Mouse (Mus musculus) erythroblast, embryonic 14.5 days (primary cell): ENCODE data around the gene Ubash3b.

ENCODE experiments used
- GATA1 ChIP-seq: IDR thresholded peaks from 2 replicates; pipeline ENCODE4 v1.6.1; 2012; ENCODE audit warnings: low read length, inconsistent platforms, mixed read lengths
- TAL1 ChIP-seq: IDR thresholded peaks from 3 replicates; pipeline ENCODE4 v1.6.1; 2012; ENCODE audit warnings: low read length, inconsistent platforms, mixed read lengths

DNA sequence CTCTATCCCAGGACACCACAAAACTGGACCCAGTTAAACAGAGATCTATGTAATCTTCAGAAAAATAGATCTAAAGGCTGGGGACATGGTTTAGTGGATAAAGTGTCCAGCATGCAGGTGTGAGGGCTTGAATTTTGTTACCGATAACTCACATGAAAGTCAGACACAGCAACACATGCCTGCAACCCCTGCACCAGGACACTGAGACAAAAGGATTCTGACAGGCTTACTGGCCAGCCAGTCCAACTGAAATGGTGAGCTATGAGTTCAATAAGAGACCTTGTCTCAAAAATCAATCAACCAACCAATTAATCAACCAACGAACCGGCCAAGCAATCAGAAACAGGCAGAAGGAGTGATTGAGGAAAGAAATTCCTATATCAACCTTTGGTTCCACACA, 177.7 kb downstream of the Ubash3b start:
- no peak for TF ChIP-seq GATA1
- no peak for TF ChIP-seq TAL1
